Mouse (Mus musculus) forebrain, embryonic 14.5 days (tissue): ENCODE results near the gene Plekhg1. TPM values are rescaled to one million over a fixed set of nuclear protein-coding genes. Genes with fewer than 3 reads are reported as not detected.
A peak's percentile ranks its signal among the peaks of the same experiment; 100 is the strongest.

Experiments
- ATAC-seq: fragments of 200-750 bp; cut with Nextera tagmentation; 2 replicates; pipeline ENCODE4 v1.8.0; 2017; ENCODE audit warnings: mild to moderate bottlenecking, moderate library complexity
- DNase-seq: peaks from one replicate; pipeline ENCODE4 v3.0.0-alpha.2; 2015; ENCODE audit warnings: low spot score
- H3K27ac ChIP-seq: fragments of 300-500 bp; sonication (generic); 2 replicates; pipeline ENCODE4 v1.5.1; 2014; ENCODE audit warnings: low read depth, mild to moderate bottlenecking, control low read depth, low read length, moderate library complexity
- H3K27me3 ChIP-seq: fragments of 300-500 bp; sonication (generic); replicated peaks from 2 replicates; pipeline ENCODE4 v1.6.1; 2014; ENCODE audit warnings: low read length, control low read depth, mixed read lengths; ENCODE audit not compliant: control insufficient read depth, insufficient read depth
- H3K36me3 ChIP-seq: fragments of 300-500 bp; sonication (generic); 2 replicates; pipeline ENCODE4 v1.6.1; 2014; ENCODE audit warnings: low read length, control low read depth; ENCODE audit not compliant: control insufficient read depth, insufficient read depth
- H3K4me1 ChIP-seq: fragments of 300-500 bp; sonication (generic); 2 replicates; pipeline ENCODE4 v1.6.1; 2014; ENCODE audit warnings: antibody characterized with exemption, low read length, control low read depth; ENCODE audit not compliant: control insufficient read depth, insufficient read depth
- H3K4me2 ChIP-seq: fragments of 300-500 bp; sonication (generic); 2 replicates; pipeline ENCODE4 v1.6.1; 2014; ENCODE audit warnings: mild to moderate bottlenecking, control low read depth, low read length
- H3K4me3 ChIP-seq: fragments of 300-500 bp; sonication (generic); 2 replicates; pipeline ENCODE4 v1.5.1; 2014; ENCODE audit warnings: low read depth, low read length, control low read depth
- H3K9ac ChIP-seq: fragments of 300-500 bp; sonication (generic); 2 replicates; pipeline ENCODE4 v1.6.1; 2014; ENCODE audit warnings: mild to moderate bottlenecking, low read length, control low read depth, moderate library complexity
- H3K9me3 ChIP-seq: fragments of 300-500 bp; sonication (generic); replicated peaks from 2 replicates; pipeline ENCODE4 v1.6.1; 2016; ENCODE audit warnings: low read length, control low read depth, mixed read lengths; ENCODE audit not compliant: control insufficient read depth
- WGBS: fragments of 180-500 bp; shearing (Covaris S2); extraction: QIAGEN DNeasy Blood & Tissue Kit; methylation state at CpG from one replicate; pipeline ENCODE4 v1.1.7; 2014; 5-methylcytosine and 5-hydroxymethylcytosine counted together
- polyA plus RNA-seq: library from polyadenylated mRNA; unstranded; fragments of >200 nt; fragmentation: Nextera tagmentation; extraction: Ambion mirVana; gene quantifications from 2 replicates; pipeline ENCODE4 v1.2.1, GENCODE M21; 2014

Gene Plekhg1
- polyA plus RNA-seq, 1 experiment from 2014 or later, result 3.1 TPM

DNA sequence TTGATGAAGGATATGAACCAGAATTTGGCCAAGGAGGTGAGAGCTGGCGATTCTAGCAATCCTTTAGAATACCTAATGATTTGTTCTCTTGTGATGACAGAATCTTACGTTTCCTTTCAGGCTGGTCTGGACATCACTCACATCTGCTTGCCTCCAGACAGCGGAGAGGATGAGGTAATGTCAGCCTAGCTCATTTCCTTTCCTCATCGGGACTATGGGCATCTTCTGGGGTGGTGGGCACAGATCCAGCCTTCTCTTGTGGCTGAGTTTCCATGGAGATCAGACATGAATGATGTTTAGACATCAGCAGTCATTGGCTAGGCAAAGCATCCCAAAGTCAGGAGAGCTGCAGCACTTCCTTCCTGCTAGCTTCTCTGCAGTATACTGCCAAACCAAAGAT is 240.1 kb downstream of the Plekhg1 start:
- no peaks in the 10 kb centered on the region for H3K36me3 ChIP-seq
- H3K4me1 ChIP-seq, result no peaks in the 10 kb centered on the region
- 83% methylated on average over 4 of the region's 4 CpGs for WGBS
- DNase-seq, result no peak
- no peaks in the 10 kb centered on the region for H3K9me3 ChIP-seq
- H3K4me3 ChIP-seq, result no peak overlapping the region
- H3K9ac ChIP-seq, result no peak overlapping the region
- H3K27me3 ChIP-seq, result no peaks in the 10 kb centered on the region
- H3K27ac ChIP-seq, result no peak overlapping the region
- no peak for ATAC-seq
- H3K4me2 ChIP-seq, result no peak overlapping the region

DNA sequence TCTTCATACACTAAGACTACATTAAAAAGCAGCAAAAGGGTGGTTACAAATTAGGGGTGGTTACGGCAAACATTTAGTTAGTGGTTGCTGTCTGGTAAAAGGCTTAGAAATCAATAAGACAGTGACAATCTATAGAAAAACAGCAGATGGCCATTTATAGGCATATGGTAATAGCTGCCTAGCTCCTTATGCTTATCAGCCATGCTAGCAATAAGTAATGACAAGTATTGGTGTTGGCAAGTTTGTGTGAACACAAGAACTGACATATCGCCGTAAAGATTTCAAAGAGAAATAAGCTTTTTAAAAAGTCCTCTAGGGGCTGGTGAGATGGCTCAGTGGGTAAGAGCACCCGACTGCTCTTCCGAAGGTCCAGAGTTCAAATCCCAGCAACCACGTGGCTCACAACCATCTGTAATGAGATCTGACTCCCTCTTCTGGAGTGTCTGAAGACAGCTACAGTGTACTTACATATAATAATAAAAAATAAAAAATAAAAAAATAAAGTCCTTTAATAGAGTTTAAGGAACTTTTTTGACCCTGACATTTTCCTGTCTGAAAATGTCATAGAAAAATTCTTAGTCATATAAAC is 250.2 kb downstream of the Plekhg1 start:
- no peaks in the 10 kb centered on the region for H3K4me1 ChIP-seq
- H3K4me3 ChIP-seq, result no peak overlapping the region
- H3K27ac ChIP-seq, result no peak overlapping the region
- H3K9ac ChIP-seq, result no peak overlapping the region
- no peaks in the 10 kb centered on the region for H3K9me3 ChIP-seq
- DNase-seq (peak; percentile 51), ATAC-seq (peak; percentile 63; the same call in 1 of the 2 replicates)
- 90% methylated on average over 6 of the region's 6 CpGs for WGBS
- no peaks in the 10 kb centered on the region for H3K27me3 ChIP-seq
- no peak overlapping the region for H3K4me2 ChIP-seq
- H3K36me3 ChIP-seq, result 0 out of 2 replicates have a peak, but pooled peaks cover 5% of the 10 kb centered on the region

DNA sequence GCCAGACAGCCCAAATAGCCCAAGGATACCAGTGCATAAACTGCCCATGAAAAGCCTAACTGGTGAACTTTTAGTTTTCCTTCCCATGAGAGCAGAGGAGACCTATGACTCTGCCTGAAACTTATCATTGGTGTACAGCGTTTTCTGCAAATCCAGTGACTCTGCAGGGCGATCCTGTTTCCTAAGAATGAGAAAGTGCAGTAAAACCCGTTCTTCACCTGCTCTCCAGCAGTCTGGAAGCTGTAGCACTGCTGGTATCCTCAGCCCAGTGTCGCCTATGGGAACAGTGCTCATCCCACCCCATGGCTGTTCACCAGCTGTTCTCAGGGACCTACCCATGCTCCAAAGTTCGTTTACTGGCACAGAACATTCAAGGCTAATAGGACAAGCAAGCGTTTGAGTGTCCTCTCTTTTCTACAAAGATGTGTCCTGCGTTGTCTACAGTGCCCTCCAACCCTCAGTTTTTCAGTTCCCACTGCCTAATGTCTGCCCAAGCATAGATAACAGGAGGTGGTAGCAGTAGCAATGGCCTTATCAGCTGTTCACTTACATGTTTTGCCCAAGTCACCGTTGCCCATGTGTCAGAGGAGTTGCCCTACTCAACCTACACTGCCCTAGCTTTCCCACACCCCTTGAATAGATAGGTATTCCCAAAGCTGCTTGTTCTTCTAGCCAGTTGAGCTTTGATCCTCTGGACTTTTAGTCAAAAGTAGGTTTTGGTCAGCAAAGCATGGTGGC is 253.4 kb downstream of the Plekhg1 start:
- 90% methylated on average over 8 of the region's 8 CpGs for WGBS
- Histone ChIP-seq H3K9ac (no peak overlapping the region), H3K4me1 (no peaks in the 10 kb centered on the region), H3K27ac (no peak overlapping the region), H3K36me3 (0 out of 2 replicates have a peak, but pooled peaks cover 5% of the 10 kb centered on the region), H3K4me2 (no peak overlapping the region), H3K4me3 (no peak overlapping the region), H3K9me3 (no peaks in the 10 kb centered on the region), H3K27me3 (no peaks in the 10 kb centered on the region)
- ATAC-seq (no peak), DNase-seq (no peak)

DNA sequence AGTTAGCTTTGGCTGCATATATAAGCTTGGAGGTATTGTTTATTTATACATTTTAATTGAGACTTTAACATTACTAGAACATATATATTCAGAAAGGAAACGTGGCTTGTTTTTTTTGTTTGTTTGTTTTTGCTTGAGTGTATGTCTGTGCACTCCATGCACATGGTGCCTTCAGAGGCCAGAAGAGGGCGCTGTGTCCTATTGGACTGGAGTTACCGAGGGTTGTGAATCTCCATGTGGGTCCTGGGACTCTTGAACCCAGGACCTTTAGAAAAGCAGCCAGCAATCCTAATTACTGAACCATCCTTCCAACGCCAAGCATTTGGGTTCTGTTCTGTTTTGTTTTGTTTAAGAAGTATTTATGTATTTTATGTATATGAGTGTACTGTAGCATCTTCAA is 255.1 kb downstream of the Plekhg1 start:
- H3K4me1 ChIP-seq, result no peaks in the 10 kb centered on the region
- 82% methylated on average over 4 of the region's 4 CpGs for WGBS
- H3K27me3 ChIP-seq, result no peaks in the 10 kb centered on the region
- DNase-seq (no peak), ATAC-seq (no peak)
- H3K4me3 ChIP-seq, result no peak overlapping the region
- H3K27ac ChIP-seq, result no peak overlapping the region
- no peak overlapping the region for H3K4me2 ChIP-seq
- H3K9ac ChIP-seq, result no peak overlapping the region
- no peaks in the 10 kb centered on the region for H3K9me3 ChIP-seq
- H3K36me3 ChIP-seq, result no peaks in the 10 kb centered on the region

DNA sequence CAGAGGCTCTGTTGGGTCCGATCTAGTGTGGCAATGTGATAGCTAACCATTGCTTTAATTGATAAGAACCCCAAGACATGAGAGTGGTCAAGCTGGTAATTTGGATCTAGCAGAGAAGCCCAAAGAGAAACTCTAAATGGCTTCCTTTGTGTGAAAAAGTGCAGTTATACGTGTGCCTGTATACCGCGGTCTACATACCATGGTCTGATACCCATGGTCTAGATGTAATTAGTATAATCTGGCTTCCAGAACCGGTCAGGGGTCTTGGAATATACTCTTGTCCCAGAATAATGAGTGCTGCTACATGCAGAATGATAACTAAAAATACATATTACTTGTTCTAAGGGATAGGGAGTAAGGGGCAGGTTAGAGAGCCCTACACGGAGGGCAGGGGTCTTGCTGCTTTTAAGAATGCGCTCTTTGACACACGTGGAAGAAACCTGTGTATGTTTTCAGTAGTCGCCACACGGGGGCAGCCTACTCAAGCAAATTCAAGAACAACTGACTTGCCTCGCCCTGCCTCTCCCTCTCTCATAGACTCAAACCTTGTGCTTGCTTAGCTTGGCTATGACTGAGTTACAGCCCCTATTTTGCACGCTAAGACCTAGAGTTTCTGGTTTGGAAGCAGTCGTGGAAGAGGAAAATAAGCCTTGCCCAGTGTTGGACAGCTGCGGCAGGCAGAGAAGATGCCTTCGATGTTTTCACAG is 256.2 kb downstream of the Plekhg1 start:
- WGBS, result 51% methylated on average over 15 of the region's 15 CpGs
- H3K9ac ChIP-seq, result no peak overlapping the region
- no peak overlapping the region for H3K27ac ChIP-seq
- ATAC-seq (peak; percentile 84), DNase-seq (peak; percentile 91)
- no peak overlapping the region for H3K4me2 ChIP-seq
- H3K4me3 ChIP-seq, result no peak overlapping the region
- no peaks in the 10 kb centered on the region for H3K36me3 ChIP-seq
- no peaks in the 10 kb centered on the region for H3K27me3 ChIP-seq
- no peaks in the 10 kb centered on the region for H3K4me1 ChIP-seq
- H3K9me3 ChIP-seq, result no peaks in the 10 kb centered on the region

DNA sequence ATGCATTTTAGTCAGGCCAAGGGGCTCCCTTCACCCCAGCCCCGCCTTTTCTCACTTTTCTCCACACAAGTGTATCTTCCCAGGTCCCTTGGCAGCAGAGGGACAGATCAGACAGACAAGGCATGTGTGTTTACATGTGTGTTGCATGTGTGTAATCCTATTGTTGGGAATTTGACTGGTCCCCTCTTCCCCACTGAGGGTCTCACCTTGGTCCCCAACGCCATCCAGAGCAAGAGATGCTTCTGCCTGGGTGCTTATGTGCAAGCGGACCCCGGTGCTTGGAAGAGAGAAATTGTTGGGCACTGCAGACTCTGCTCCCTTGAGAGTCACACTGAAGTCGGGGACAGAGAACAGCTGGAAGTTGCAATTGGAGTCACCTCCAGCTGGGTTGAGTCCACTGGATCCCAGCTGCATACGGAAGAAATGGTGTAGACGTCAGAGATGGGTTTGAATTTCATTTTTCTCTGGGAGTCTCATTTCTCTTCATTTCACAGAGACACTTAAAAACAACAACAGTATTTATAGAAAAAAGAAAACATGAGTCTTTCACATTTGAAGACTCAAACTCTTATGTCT is 257.8 kb downstream of the Plekhg1 start:
- 89% methylated on average over 7 of the region's 7 CpGs for WGBS
- ATAC-seq, result no peak

DNA sequence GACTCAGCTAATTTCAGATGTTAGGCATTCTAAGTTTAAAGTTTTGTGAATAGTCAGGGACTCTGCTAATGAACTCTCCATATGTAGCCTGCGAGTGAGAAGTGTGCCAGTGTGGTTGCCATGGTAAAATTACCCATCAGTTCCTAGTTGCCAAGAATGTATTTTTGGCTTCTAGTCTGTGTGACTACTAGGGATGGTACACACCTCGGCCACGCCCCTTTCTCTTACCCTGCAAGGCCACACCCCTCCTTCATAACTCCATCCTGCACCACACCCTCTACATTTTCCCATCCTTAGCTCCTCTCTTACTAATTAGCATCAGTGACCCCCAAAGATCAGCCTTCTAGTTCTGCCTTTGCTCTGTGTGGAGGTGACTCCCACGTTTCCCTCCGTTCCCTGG is 262.5 kb downstream of the Plekhg1 start:
- H3K9me3 ChIP-seq, result no peaks in the 10 kb centered on the region
- H3K36me3 ChIP-seq, result no peaks in the 10 kb centered on the region
- H3K4me1 ChIP-seq, result no peaks in the 10 kb centered on the region
- no peak overlapping the region for H3K27ac ChIP-seq
- peak; percentile 54 for DNase-seq
- H3K9ac ChIP-seq, result no peak overlapping the region
- no peak; the same call in 1 of the 2 replicates for ATAC-seq
- 82% methylated on average over 5 of the region's 5 CpGs for WGBS
- no peaks in the 10 kb centered on the region for H3K27me3 ChIP-seq
- H3K4me3 ChIP-seq, result no peak overlapping the region
- H3K4me2 ChIP-seq, result no peak overlapping the region

More for the DNA sequence above, 257.8 kb downstream of the Plekhg1 start:
- Histone ChIP-seq H3K4me3 (no peak overlapping the region), H3K27me3 (no peaks in the 10 kb centered on the region), H3K4me2 (no peak overlapping the region), H3K9ac (no peak overlapping the region), H3K9me3 (no peaks in the 10 kb centered on the region), H3K36me3 (no peaks in the 10 kb centered on the region), H3K27ac (no peak overlapping the region), H3K4me1 (no peaks in the 10 kb centered on the region)
- no peak for DNase-seq

DNA sequence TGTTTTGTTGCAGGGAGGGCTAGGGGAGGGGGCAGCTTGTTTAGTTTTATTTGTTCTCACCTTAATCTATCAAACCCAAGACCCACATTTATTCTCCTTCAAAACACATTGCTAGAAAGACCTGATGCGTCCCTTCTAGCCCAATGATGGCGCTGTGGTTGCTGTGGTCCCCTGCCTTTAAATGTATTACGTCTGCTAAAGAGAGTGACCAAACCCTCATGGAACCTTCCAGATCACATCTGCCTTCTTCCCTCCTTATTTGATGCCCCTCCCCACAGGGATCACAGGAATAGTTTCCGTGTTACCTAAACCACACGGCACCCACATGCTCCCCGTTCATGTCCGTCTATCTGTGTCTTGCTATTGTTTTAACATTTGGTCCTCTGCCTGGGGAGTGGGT is 265.0 kb downstream of the Plekhg1 start:
- Histone ChIP-seq H3K4me1 (no peaks in the 10 kb centered on the region), H3K27ac (no peak overlapping the region), H3K9ac (no peak overlapping the region), H3K4me3 (no peak overlapping the region), H3K27me3 (no peaks in the 10 kb centered on the region), H3K36me3 (no peaks in the 10 kb centered on the region), H3K9me3 (no peaks in the 10 kb centered on the region), H3K4me2 (no peak overlapping the region)
- ATAC-seq (no peak), DNase-seq (no peak)
- WGBS, result 92% methylated on average over 7 of the region's 7 CpGs
